Mouse (Mus musculus): ENCODE data around the gene Tbl1x. TPM values are rescaled to one million over a fixed set of nuclear protein-coding genes. Genes with fewer than 3 reads are reported as not detected.

The Tbl1x gene
- 54.1 TPM for polyA plus RNA-seq (2017; shearing (Covaris generic))

DNA sequence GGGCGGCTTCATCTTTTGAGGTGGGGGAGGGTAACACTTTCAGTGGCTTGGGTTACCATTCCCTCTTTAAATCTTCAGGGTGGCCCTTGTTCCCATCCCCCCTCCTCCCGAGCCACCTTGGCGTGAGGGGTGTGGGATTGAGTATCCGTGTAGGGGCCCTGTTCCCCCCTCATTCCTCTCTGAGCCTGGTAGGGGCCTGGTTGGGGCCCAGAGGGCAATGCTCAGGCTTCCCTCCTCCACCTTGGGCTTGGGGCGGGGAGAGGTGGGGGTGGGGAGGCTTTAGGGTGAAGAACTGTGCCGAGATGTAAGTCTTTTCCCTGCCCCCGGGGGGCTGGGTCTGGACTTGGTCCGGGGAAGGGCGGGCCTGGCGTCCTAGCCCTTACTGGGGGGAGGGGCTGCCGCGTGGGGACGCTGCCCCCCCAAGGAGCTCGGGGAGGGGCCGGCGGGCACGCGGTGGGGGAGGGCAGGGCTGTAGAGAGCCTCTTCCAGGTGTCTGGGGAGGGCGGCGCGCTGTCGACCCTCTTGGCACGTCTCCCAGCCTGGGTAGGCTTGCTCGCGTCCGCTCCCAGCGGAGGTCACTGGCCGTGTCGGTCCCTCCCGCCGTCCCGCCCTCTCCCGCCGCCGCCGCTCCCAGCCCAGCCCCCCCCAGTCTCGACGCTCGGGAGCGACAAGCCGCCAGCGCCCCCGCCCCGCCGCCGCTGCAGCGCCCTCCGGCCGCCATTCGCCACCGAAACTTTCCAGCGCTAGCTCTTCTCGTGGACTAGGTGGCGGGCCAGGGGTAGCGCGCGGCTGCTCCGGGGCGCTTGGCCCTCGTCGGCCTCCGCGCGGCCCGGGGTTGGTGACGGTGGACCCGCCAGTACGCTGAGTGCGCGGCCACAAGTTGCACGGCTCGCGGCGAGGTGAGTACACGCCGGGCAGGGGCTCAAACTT lies at the start of gene Tbl1x:
TSS of gene Tbl1x (plus strand) at position 643 of the 930 bp plus-strand sequence.

